Mouse (Mus musculus): ENCODE data around the gene Lgals8. TPM values are rescaled to one million over a fixed set of nuclear protein-coding genes. Genes with fewer than 3 reads are reported as not detected.
"Not testable (repeated sequence)": the region's sequence is repeated elsewhere in the genome, so short reads cannot be mapped to it uniquely, and the experiment has no call there.

Gene Lgals8
- total RNA-seq, 1 experiment: 8.0 TPM

GRCm38 (mm10) chr13:12473724-12474378, 9.1 kb upstream of the Lgals8 start:
- peak; percentile 63 for DNase-seq (ENCODE audit: low read depth, low spot score)
- Histone ChIP-seq H3K4me1 (ENCODE audit: control insufficient read depth in 2 of 2, insufficient read depth in 2 of 2, low read length in 2 of 2, poor library complexity in 1 of 2) (peaks cover 0 to 3% of the 10 kb centered on the region in 2 experiments; a peak in 1 of 4 replicates), H3K27ac (ENCODE audit: insufficient read depth, low read depth, low read length, poor library complexity, severe bottlenecking) (no peak overlapping the region), H3K9me3 (ENCODE audit: control insufficient read depth, insufficient read depth, low read depth, low read length) (no peaks in the 10 kb centered on the region), H3K9ac (ENCODE audit: insufficient read depth, low read depth, low read length, poor library complexity, severe bottlenecking) (no peak overlapping the region), H3K36me3 (ENCODE audit: control insufficient read depth, insufficient read depth, low read length, poor library complexity, severe bottlenecking) (no peaks in the 10 kb centered on the region), H3K4me3 (ENCODE audit: insufficient read depth in 1 of 2, low read depth in 1 of 2, low read length in 2 of 2, poor library complexity in 1 of 2, severe bottlenecking in 1 of 2) (no peak overlapping the region)
- in situ Hi-C loops (cut with MboI; ENCODE audit: low sequenced_read_pairs in 2 of 2, unreplicated experiment in 2 of 2): loop anchor here in 1 of 2 experiments (25.0 kb wide), 1 partner anchor 213 kb away; no protein-coding TSS in a partner anchor
- no peak for TF ChIP-seq MAFK (IDR thresholded peaks at IDR 0.05; ENCODE audit: insufficient read depth, low read depth, low read length)
- TF ChIP-seq ZC3H11A (IDR thresholded peaks at IDR 0.05; ENCODE audit: borderline replicate concordance, low read depth, low read length): peak; percentile 88

DNA sequence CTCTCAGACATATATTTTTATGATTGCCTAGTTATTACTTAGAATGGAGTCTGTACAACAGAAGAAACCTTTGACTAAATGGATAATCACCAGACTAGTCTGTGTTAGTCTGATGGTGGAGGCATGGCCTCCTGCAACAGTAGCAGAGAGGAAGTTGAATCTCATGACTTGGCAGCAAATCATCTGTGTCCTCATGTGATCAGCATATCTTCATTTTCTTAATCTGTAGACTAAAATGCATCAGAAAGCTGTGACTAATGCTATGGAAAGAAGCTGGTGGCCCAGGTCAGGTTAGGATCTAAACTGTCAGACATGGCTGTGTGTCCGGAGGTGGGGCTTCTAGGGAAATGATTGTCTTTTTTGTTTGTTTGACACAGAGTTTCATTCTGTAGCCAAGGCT, 3.7 kb upstream of the Lgals8 start:
- Histone ChIP-seq H3K4me3 (ENCODE audit: insufficient read depth in 1 of 2, low read depth in 1 of 2, low read length in 2 of 2, poor library complexity in 1 of 2, severe bottlenecking in 1 of 2) (no peak overlapping the region), H3K4me1 (ENCODE audit: control insufficient read depth in 2 of 2, insufficient read depth in 2 of 2, low read length in 2 of 2, poor library complexity in 1 of 2) (peaks cover 2 to 3% of the 10 kb centered on the region in 2 experiments; a peak in 1 of 4 replicates), H3K9me3 (ENCODE audit: control insufficient read depth, insufficient read depth, low read depth, low read length) (no peaks in the 10 kb centered on the region), H3K36me3 (ENCODE audit: control insufficient read depth, insufficient read depth, low read length, poor library complexity, severe bottlenecking) (no peaks in the 10 kb centered on the region), H3K27ac (ENCODE audit: insufficient read depth, low read depth, low read length, poor library complexity, severe bottlenecking) (no peak overlapping the region), H3K9ac (ENCODE audit: insufficient read depth, low read depth, low read length, poor library complexity, severe bottlenecking) (no peak overlapping the region)
- no peak for DNase-seq (ENCODE audit: low read depth, low spot score)
- TF ChIP-seq HCFC1 (IDR thresholded peaks at IDR 0.05; ENCODE audit: borderline replicate concordance, insufficient read depth, low read length) (no peak), ZC3H11A (IDR thresholded peaks at IDR 0.05; ENCODE audit: borderline replicate concordance, low read depth, low read length) (no peak)
- in situ Hi-C loops (cut with MboI; ENCODE audit: low sequenced_read_pairs in 2 of 2, unreplicated experiment in 2 of 2): loop anchor here in 1 of 2 experiments (25.0 kb wide), 1 partner anchor 219 kb away; no protein-coding TSS in a partner anchor

DNA sequence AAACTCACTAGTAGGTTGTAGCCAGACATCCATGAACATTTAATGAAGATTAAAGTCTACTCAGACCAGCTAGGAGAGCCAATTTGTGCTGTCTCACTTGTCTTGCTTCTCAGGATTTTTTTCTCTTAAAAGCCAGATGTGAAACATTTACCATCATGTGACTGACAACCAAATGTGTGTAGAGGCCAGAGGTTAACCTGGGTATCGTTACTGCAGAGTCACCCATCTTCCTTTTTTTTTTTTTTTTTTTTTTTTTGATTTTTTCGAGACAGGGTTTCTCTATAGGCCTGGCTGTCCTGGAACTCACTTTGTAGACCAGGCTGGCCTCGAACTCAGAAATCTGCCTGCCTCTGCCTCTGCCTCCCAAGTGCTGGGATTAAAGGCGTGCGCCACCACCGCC, 585 bp downstream of the Lgals8 start:
- DNase-seq (ENCODE audit: low read depth, low spot score); H3K4me1 ChIP-seq (ENCODE audit: control insufficient read depth in 2 of 2, insufficient read depth in 2 of 2, low read length in 2 of 2, poor library complexity in 1 of 2); H3K27ac ChIP-seq (ENCODE audit: insufficient read depth, low read depth, low read length, poor library complexity, severe bottlenecking); H3K9me3 ChIP-seq (ENCODE audit: control insufficient read depth, insufficient read depth, low read depth, low read length); H3K9ac ChIP-seq (ENCODE audit: insufficient read depth, low read depth, low read length, poor library complexity, severe bottlenecking); H3K36me3 ChIP-seq (ENCODE audit: control insufficient read depth, insufficient read depth, low read length, poor library complexity, severe bottlenecking); H3K4me3 ChIP-seq (ENCODE audit: insufficient read depth in 1 of 2, low read depth in 1 of 2, low read length in 2 of 2, poor library complexity in 1 of 2, severe bottlenecking in 1 of 2): not testable (repeated sequence)
- in situ Hi-C loops (cut with MboI; ENCODE audit: low sequenced_read_pairs in 2 of 2, unreplicated experiment in 2 of 2): loop anchor here in 1 of 2 experiments (25.0 kb wide), 1 partner anchor 223 kb away; no protein-coding TSS in a partner anchor

DNA sequence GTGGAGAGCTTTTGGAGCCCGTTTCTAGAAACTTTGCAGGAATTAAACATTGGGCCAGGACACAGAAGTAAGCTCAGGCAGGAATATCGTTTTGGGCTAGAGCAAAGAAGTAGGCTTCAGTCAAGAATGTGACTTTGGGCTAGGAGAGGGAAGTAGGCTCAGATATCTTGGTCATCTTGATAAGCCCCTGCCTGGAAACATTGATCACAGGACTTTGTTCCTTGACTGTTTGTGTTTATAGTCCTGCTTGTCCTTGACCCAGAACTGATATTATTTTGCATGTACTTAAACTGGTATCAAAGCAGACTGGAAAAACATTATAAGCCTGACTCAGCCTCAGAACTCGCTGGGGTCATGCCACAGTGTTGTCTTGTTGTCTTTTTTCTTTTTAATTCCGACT, 2.1 kb downstream of the Lgals8 start:
- no peak for TF ChIP-seq HCFC1 (IDR thresholded peaks at IDR 0.05; ENCODE audit: borderline replicate concordance, insufficient read depth, low read length)
- no peak for TF ChIP-seq ZC3H11A (IDR thresholded peaks at IDR 0.05; ENCODE audit: borderline replicate concordance, low read depth, low read length)
- no peak for TF ChIP-seq MAFK (IDR thresholded peaks at IDR 0.05; ENCODE audit: insufficient read depth, low read depth, low read length)
- no peak for TF ChIP-seq ZNF384 (IDR thresholded peaks at IDR 0.05; ENCODE audit: low read depth, low read length)
- TF ChIP-seq CHD2 (IDR thresholded peaks at IDR 0.05; ENCODE audit: low read depth, low read length): no peak
- Histone ChIP-seq H3K9ac (ENCODE audit: insufficient read depth, low read depth, low read length, poor library complexity, severe bottlenecking) (no peak overlapping the region), H3K4me1 (ENCODE audit: control insufficient read depth in 2 of 2, insufficient read depth in 2 of 2, low read length in 2 of 2, poor library complexity in 1 of 2) (peaks cover 0 to 4% of the 10 kb centered on the region in 2 experiments; a peak in 3 of 4 replicates), H3K4me3 (ENCODE audit: insufficient read depth in 1 of 2, low read depth in 1 of 2, low read length in 2 of 2, poor library complexity in 1 of 2, severe bottlenecking in 1 of 2) (no peak overlapping the region), H3K9me3 (ENCODE audit: control insufficient read depth, insufficient read depth, low read depth, low read length) (no peaks in the 10 kb centered on the region), H3K27ac (ENCODE audit: insufficient read depth, low read depth, low read length, poor library complexity, severe bottlenecking) (no peak overlapping the region), H3K36me3 (ENCODE audit: control insufficient read depth, insufficient read depth, low read length, poor library complexity, severe bottlenecking) (no peaks in the 10 kb centered on the region)
- in situ Hi-C loops (cut with MboI; ENCODE audit: low sequenced_read_pairs in 2 of 2, unreplicated experiment in 2 of 2): loop anchor here in 1 of 2 experiments (25.0 kb wide), 1 partner anchor 225 kb away; no protein-coding TSS in a partner anchor
- DNase-seq (ENCODE audit: low read depth, low spot score): no peak

DNA sequence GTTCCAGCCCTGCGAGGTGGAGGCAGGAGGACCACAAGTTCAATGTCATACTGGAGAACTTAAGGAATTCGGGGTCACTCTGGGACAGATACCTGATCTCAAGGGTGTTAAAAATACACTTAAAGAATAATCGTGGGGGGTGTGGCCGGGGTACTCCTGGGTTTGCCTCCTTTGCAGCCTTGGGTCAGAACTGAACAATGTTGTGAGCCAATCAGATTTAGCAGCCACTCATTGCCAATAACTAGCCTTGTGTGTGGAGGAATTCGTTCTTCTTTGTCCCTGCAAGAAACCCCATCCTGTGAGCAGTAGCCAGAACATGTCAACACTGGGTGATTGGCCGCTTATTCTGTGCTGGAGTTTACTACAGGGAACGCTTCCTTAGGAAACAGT, 3.0 kb downstream of the Lgals8 start:
- Histone ChIP-seq H3K4me3 (ENCODE audit: insufficient read depth in 1 of 2, low read depth in 1 of 2, low read length in 2 of 2, poor library complexity in 1 of 2, severe bottlenecking in 1 of 2) (peak overlapping the region; percentile 82 to 83), H3K9me3 (ENCODE audit: control insufficient read depth, insufficient read depth, low read depth, low read length) (no peaks in the 10 kb centered on the region), H3K27ac (ENCODE audit: insufficient read depth, low read depth, low read length, poor library complexity, severe bottlenecking) (no peak overlapping the region), H3K9ac (ENCODE audit: insufficient read depth, low read depth, low read length, poor library complexity, severe bottlenecking) (peak overlapping the region; percentile 88), H3K36me3 (ENCODE audit: control insufficient read depth, insufficient read depth, low read length, poor library complexity, severe bottlenecking) (no peaks in the 10 kb centered on the region), H3K4me1 (ENCODE audit: control insufficient read depth in 2 of 2, insufficient read depth in 2 of 2, low read length in 2 of 2, poor library complexity in 1 of 2) (peaks cover 0 to 4% of the 10 kb centered on the region in 2 experiments; a peak in 3 of 4 replicates)
- no peak for TF ChIP-seq ZC3H11A (IDR thresholded peaks at IDR 0.05; ENCODE audit: borderline replicate concordance, low read depth, low read length)
- in situ Hi-C loops (cut with MboI; ENCODE audit: low sequenced_read_pairs in 2 of 2, unreplicated experiment in 2 of 2): loop anchor here in 1 of 2 experiments (25.0 kb wide), 1 partner anchor 226 kb away; no protein-coding TSS in a partner anchor
- no peak for DNase-seq (ENCODE audit: low read depth, low spot score)
